Mouse (Mus musculus): ENCODE data around the gene Mitf.

Gene Mitf

GRCm38 (mm10) chr6:97940916-97941315 lies 134.1 kb downstream of the Mitf start:
- no peak for DNase-seq (ENCODE audit: low spot score in 2 of 2)

DNA sequence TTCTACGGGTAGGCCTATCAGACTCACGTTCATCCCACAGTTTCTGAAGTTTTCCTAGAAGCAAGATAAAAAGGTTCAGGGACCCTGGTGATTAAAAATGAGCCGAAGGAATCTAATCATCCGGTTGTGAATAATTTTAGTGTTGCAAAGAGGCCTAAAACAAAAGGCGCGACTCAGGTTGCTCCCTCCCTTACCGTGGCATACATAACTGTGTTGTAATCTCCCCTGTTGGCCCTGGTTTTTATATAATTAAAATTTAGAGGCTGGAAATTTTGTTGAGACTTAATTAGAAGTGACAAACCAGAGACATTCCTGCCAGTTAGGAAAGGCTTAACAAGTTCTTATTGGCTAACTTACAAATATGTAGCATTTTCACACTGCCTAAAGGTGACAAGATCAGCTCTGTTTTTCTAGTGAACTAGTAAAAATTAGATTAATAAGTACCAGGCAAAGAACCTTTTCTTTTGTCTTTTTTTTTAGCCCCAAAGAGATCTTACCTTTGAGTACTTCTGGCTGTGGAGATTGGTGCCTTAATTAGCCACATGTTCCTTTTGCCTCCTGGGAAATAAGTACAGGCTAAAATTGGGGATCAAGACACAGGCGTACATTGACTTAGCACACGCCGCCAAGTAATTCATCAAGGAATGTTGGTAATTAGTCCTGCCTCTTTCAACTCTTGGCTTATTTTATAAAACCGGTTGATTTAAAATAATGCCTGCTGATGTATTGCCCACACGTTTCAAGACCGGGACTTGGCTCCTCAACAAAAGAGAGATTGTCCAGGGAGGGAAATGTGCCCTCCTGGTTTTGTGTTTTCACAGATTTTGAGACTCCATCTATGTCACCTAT lies 143.4 kb downstream of the Mitf start:
- DNase-seq (ENCODE audit: low spot score in 2 of 2) = no peak

DNA sequence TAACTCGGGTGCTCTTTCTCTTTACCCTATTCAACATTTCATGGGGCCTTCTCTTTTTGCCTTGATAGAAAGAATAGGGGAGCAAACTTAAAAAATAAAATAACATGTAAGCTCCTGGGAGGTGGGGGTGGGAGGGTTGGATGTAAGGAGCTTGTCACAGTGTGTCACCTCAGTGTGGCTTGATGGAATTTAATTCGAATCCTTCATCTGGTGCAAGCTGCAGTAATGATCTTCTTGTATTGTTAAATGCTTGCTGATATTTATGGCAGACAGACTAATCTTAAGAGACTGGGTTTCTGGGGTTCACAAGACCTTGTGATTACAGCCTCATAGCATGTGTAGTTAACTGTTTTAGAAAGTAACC lies 144.0 kb downstream of the Mitf start:
- DNase-seq (ENCODE audit: low spot score in 2 of 2) = no peak

GRCm38 (mm10) chr6:97951711-97952110 lies 144.9 kb downstream of the Mitf start:
- no peak for DNase-seq (ENCODE audit: low spot score in 2 of 2)

DNA sequence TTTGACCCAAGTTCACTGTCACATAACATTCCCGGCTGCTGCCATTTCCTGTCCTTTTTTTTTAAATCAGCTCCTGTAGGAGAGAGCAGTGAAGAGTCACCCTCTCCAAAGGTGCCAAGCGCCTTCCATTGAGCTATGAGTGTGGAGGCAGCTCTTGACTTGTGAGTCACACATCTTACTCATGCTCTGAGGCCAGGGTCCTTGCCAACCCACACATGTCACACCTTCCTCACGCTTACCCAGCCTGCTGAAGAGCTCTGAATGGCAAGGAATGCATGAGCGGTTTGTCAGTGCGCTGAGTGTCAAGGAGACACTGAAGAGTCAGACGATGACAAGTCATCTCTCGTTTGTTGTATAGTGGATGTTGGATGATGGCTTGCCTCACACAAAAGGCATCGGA lies 146.0 kb downstream of the Mitf start:
- DNase-seq (ENCODE audit: low spot score in 2 of 2) = peak; percentile 5 to 8

- DNase-seq (ENCODE audit: low spot score in 2 of 2) = no peak
Observed at GRCm38 (mm10) chr6:97956121-97956520, 149.3 kb downstream of the Mitf start.

DNA sequence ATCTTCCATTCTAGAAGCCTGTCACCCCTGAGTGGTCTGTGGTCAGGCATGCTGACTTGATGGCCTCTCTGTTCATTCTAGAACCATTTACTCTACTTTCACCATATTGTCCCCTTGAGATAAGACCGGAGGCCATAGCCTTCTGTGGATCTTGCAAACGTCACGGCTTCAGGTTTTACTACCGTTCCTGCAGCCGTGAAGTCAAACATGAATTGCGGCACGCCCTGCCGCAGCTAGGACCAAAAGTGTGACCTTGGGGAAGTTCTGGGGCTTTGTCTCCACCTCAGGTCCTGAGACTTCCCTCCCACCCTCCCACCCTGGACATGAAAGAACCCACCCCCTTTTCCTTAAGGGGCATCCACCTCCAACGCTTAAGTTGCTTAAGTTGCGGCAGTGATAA lies 149.8 kb downstream of the Mitf start:
- no peak for DNase-seq (ENCODE audit: low spot score in 2 of 2)

DNA sequence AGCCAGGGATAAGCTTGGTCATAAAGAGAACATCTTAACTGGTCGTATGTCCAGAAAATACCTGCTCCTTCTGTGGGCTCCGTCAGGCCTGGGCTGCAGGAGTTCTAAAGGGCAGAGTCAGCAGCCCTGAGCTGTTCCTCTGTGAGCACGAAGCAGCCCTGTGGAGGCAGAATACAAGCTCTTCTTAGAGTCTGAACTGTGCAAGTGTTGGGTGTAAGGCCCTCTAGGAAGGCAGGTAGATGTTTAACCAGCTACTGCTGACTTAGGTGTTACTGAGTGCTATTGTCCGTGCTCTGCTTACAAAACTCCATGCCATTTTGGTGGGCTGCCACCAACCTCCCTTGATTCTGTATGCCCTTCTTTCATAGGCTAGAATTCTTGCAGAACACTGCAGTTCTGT lies 151.4 kb downstream of the Mitf start:
- DNase-seq (ENCODE audit: low spot score in 2 of 2) = no peak

- DNase-seq (ENCODE audit: low spot score in 2 of 2) = no peak
Observed at GRCm38 (mm10) chr6:97961776-97962175, 154.9 kb downstream of the Mitf start.

DNA sequence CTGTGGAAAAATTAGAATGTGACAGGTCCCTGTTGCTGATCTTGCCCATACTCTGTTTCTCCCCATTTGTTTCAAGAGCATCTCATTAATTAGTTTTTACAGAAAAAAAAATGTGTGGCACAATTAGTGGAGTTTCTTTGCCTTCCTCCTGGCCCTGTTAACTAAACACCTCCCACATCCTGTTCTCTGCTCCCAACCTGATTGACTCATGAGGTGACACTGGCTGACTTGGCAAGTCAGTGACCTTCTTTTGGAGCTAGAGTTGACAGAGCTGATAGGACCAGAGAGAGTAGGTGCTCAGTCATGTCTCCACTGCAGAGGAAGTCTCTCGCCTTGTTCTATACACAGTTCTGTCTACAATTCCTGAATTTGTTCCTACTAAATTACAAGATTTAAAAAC lies 155.5 kb downstream of the Mitf start:
- DNase-seq (ENCODE audit: low spot score in 2 of 2) = no peak

- DNase-seq (ENCODE audit: low spot score in 2 of 2) = no peak
Observed at GRCm38 (mm10) chr6:97964750-97965149, 157.9 kb downstream of the Mitf start.

DNA sequence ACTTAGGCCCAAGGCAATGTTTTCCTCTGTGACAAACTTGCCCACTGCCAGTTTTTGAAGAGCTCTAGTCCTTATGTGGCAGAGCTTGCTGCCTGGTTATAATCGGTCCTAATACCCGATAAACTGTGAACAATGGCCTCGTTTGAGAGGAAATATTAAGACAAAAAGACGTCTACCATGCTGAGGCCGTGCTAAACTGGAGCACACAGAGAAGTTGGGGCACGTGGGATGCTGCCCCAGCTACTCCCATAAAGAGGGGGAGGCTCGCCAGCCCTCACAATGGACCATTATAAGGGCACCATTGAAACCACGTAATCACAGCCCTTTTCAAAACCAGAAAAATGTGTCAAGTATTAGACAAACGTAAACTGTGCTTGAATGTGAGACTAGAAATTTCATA lies 174.8 kb downstream of the Mitf start:
- DNase-seq (ENCODE audit: low spot score in 2 of 2) = no peak

- DNase-seq (ENCODE audit: low spot score in 2 of 2) = no peak
Observed at GRCm38 (mm10) chr6:97985658-97986057, 178.8 kb downstream of the Mitf start.

- no peak for DNase-seq (ENCODE audit: low spot score in 2 of 2)
Observed at GRCm38 (mm10) chr6:97986417-97986816, 179.6 kb downstream of the Mitf start.

- DNase-seq (ENCODE audit: low spot score in 2 of 2) = no peak
Observed at GRCm38 (mm10) chr6:97993507-97993906, 186.7 kb downstream of the Mitf start.

DNA sequence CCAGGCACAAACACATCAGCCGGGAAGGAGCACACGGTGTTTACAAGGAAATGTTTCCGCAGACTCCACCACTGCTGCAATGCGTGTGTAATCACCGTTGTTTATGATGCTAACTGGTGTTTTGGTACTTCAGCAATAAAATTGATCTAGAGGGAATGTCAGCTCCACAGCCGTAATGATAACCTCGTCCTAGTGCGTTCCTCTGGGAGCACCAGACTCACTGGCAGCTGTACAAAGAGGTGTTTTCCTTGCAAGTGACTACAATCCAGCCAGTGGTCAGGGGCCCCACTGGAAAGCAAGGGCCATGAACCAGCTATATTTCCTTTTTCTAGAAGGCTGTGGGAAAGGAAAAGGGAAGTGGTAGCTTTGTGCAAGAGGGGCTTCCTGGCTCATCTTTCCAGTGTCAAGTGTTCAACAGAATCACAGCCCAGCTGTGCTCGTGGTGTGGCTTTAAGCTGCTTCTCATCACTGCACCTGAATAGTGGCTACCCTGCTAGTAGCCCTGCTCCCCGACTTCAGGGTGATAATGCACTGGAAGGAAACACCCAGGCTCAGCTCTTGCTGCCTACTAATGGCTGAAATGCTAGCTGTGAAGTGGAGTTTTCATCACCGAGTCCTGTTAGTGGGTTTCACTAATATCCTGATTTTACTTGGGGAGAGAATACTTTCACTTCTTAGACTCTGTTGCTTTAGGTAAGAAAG lies 188.9 kb downstream of the Mitf start:
- DNase-seq (ENCODE audit: low spot score in 2 of 2) = no peak

DNA sequence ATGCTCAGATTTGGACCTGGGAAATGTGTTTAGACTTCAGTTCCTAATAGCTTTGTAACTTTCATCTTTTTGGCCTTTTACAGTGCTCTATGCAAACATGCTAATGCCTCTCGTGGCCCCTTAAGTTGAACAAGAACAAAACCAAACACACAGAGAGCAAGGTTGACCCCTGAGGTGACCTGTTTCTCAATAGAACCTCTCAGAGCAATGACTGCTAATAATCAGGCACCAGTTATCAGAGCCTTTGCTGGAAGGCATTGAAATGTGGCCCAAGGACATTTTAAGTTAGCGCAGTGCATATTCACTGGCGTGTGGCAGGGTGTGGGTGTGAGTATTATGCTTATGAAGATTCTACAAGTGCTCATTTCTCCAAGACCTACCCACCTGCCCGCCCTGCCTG lies 194.7 kb downstream of the Mitf start:
- DNase-seq (ENCODE audit: low spot score in 2 of 2) = no peak

DNA sequence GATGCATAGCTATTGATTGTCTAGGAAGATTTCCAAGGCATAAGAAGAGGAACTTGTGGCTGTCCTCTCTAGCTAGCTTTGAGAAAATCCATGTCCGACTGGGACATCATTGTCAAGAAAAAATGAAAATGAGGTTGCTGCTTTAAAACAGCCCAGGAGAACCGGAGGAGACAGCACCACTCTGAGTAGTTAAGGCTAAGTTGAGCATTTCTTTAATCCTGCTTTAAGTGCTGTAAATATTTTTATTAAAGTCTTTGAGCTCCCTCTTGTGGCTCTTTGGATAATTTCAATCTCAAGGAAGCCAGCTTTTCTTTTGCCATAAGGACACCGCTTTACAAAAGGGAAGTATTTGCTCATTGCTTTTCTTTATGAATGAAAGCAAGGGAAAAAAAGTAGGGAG lies 196.3 kb downstream of the Mitf start:
- no peak for DNase-seq (ENCODE audit: low spot score in 2 of 2)

GRCm38 (mm10) chr6:98005566-98005965 lies 198.7 kb downstream of the Mitf start:
- no peak for DNase-seq (ENCODE audit: low spot score in 2 of 2)

- no peak for DNase-seq (ENCODE audit: low spot score in 2 of 2)
Observed at GRCm38 (mm10) chr6:98015066-98015465, 208.2 kb downstream of the Mitf start.

DNA sequence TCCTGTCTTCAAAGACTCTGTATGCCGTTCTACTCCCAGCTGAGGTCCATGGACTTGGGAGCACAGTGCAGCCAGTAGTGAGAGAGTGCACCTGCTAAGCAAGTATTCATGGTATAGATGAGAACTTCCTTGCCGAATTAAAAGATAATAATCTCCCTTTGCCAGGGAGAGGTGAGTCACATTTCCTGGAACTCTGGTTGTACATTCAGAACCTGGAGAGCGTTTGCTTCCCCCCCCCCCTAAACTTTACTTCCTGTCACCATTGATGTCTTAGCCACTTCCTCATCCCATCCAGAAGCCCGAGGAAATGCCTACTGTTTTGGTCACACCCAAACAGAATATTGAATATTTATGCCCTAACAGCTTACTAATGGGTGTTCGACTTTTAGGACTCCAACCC lies 209.0 kb downstream of the Mitf start:
- no peak for DNase-seq (ENCODE audit: low spot score in 2 of 2)

DNA sequence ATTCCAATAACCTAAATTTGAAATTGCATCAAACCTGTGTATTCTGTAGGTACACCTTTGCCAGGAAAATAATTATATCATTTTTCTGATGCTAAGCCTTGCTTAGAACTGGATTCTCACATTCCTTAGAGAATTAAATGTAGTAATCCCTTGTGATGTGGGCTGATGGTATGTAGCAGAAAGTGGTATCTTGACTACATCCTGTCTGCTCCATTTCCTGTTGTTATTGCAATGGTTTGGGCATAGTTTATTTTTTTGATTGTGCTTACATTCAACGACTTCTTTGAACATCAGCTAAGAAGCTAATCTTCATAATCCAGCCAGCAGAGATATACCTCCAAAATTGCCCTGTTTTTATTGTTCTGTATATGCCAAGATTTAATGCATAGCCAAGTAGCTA lies 217.0 kb downstream of the Mitf start:
- no peak for DNase-seq (ENCODE audit: low spot score in 2 of 2)

DNA sequence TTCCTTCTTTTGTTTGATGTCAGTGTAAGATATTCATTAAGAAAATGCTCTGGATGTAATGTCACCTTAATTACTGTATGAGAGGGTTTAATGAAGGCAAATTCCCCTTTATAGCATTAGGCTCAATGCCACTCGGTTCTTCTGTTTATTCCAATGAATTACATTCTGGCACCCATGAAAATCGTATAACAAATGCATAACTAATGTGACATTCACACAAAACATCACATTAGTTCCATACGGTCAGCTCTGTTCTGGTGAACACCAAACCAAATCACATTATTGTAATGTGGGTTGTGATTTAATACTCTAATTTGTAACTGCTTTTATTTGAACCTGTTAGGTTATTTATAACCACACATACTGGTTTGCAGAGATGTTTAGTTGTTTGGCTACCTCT lies 231.7 kb downstream of the Mitf start:
- no peak for DNase-seq (ENCODE audit: low spot score in 2 of 2)
